Mouse (Mus musculus) heart, embryonic 12.5 days (tissue): ENCODE measurements around the gene Cenpx. TPM values are rescaled to one million over a fixed set of nuclear protein-coding genes. Genes with fewer than 3 reads are reported as not detected.
A peak's percentile ranks its signal among the peaks of the same experiment; 100 is the strongest.
"Not testable (repeated sequence)": the region's sequence is repeated elsewhere in the genome, so short reads cannot be mapped to it uniquely, and the experiment has no call there.

Experiments
- ATAC-seq: fragments of 200-750 bp; cut with Nextera tagmentation; 2 replicates; pipeline ENCODE4 v1.8.0; 2017; ENCODE audit warnings: moderate TSS enrichment, moderate library complexity; ENCODE audit not compliant: insufficient number of reproducible peaks, low FRiP score
- H3K27ac ChIP-seq: fragments of 300-500 bp; sonication (generic); 2 replicates; pipeline ENCODE4 v1.5.1; 2016; ENCODE audit warnings: mild to moderate bottlenecking, moderate library complexity; ENCODE audit not compliant: poor library complexity, severe bottlenecking
- H3K27me3 ChIP-seq: fragments of 300-500 bp; sonication (generic); replicated peaks from 2 replicates; pipeline ENCODE4 v1.6.1; 2016; ENCODE audit warnings: mild to moderate bottlenecking, moderate library complexity
- H3K36me3 ChIP-seq: fragments of 300-500 bp; sonication (generic); 2 replicates; pipeline ENCODE4 v1.6.1; 2016; ENCODE audit warnings: mild to moderate bottlenecking, moderate library complexity
- H3K4me1 ChIP-seq: fragments of 300-500 bp; sonication (generic); replicated peaks from 2 replicates; pipeline ENCODE4 v1.6.1; 2016; ENCODE audit warnings: mild to moderate bottlenecking
- H3K4me2 ChIP-seq: fragments of 300-500 bp; sonication (generic); 2 replicates; pipeline ENCODE4 v1.6.1; 2016; ENCODE audit warnings: mild to moderate bottlenecking, moderate library complexity
- H3K4me3 ChIP-seq: fragments of 300-500 bp; sonication (generic); 2 replicates; pipeline ENCODE4 v1.5.1; 2016; ENCODE audit warnings: mild to moderate bottlenecking
- H3K9ac ChIP-seq: fragments of 300-500 bp; sonication (generic); 2 replicates; pipeline ENCODE4 v1.6.1; 2016; ENCODE audit warnings: mild to moderate bottlenecking, moderate library complexity
- H3K9me3 ChIP-seq: fragments of 300-500 bp; sonication (generic); replicated peaks from 2 replicates; pipeline ENCODE4 v1.6.1; 2016; ENCODE audit warnings: mild to moderate bottlenecking, moderate library complexity
- WGBS: fragments of 180-500 bp; shearing (Covaris S2); methylation state at CpG from one replicate; pipeline ENCODE4 v1.1.7; 2016; 5-methylcytosine and 5-hydroxymethylcytosine counted together
- polyA plus RNA-seq: library from polyadenylated mRNA; unstranded; fragments of >200 nt; fragmentation: Nextera tagmentation; extraction: Ambion mirVana; gene quantifications from 2 replicates; pipeline ENCODE4 v1.2.1, GENCODE M21; 2016

The Cenpx gene
- polyA plus RNA-seq, 1 experiment from 2014 or later = 119 TPM

- Histone ChIP-seq H3K27ac (no peak overlapping the region), H3K27me3 (peaks cover 34% of the 10 kb centered on the region), H3K4me3 (no peak overlapping the region), H3K9ac (no peak overlapping the region), H3K9me3 (no peaks in the 10 kb centered on the region), H3K4me2 (no peak overlapping the region), H3K36me3 (no peaks in the 10 kb centered on the region), H3K4me1 (peaks cover 12% of the 10 kb centered on the region; the same call in 1 of the 2 replicates)
- no peak for ATAC-seq
- 52% methylated on average over 6 of the region's 6 CpGs for WGBS
These were observed 20.0 kb upstream of the Cenpx start for GRCm38 (mm10) chr11:120733521-120733920.

- no peak within 1 kb of the TSS for H3K27ac ChIP-seq
- H3K4me3 ChIP-seq = no peak within 1 kb of the TSS
- WGBS = 62% methylated on average over 12 of the region's 12 CpGs
- no peak within 1 kb of the TSS for H3K4me2 ChIP-seq
- no peaks in the 10 kb centered on the region for H3K36me3 ChIP-seq
- peaks cover 12% of the 10 kb centered on the region; the same call in 1 of the 2 replicates for H3K4me1 ChIP-seq
- no peak for ATAC-seq
- H3K9me3 ChIP-seq = no peaks in the 10 kb centered on the region
- peaks cover 39% of the 10 kb centered on the region for H3K27me3 ChIP-seq
- no peak within 1 kb of the TSS for H3K9ac ChIP-seq
These were observed 18.5 kb upstream of the Cenpx start, which contains the start of gene Cbr2 for GRCm38 (mm10) chr11:120731858-120732680. Cbr2 (minus strand) TSS chr11:120732114.

GRCm38 (mm10) chr11:120731395-120731794 lies 17.9 kb upstream of the Cenpx start:
- Histone ChIP-seq H3K27me3 (peaks cover 39% of the 10 kb centered on the region), H3K27ac (no peak overlapping the region), H3K36me3 (no peaks in the 10 kb centered on the region), H3K4me2 (no peak overlapping the region), H3K9me3 (no peaks in the 10 kb centered on the region), H3K9ac (no peak overlapping the region), H3K4me3 (no peak overlapping the region), H3K4me1 (peaks cover 18% of the 10 kb centered on the region)
- ATAC-seq = no peak
- WGBS = 82% methylated on average over 1 of the region's 1 CpGs

- Histone ChIP-seq H3K9me3 (no peaks in the 10 kb centered on the region), H3K36me3 (no peaks in the 10 kb centered on the region), H3K4me2 (no peak overlapping the region), H3K27ac (no peak overlapping the region), H3K4me3 (no peak overlapping the region), H3K9ac (no peak overlapping the region), H3K27me3 (peaks cover 49% of the 10 kb centered on the region), H3K4me1 (peaks cover 21% of the 10 kb centered on the region)
- no peak for ATAC-seq
- 81% methylated on average over 10 of the region's 10 CpGs for WGBS
These were observed 16.9 kb upstream of the Cenpx start for GRCm38 (mm10) chr11:120730331-120730870.

DNA sequence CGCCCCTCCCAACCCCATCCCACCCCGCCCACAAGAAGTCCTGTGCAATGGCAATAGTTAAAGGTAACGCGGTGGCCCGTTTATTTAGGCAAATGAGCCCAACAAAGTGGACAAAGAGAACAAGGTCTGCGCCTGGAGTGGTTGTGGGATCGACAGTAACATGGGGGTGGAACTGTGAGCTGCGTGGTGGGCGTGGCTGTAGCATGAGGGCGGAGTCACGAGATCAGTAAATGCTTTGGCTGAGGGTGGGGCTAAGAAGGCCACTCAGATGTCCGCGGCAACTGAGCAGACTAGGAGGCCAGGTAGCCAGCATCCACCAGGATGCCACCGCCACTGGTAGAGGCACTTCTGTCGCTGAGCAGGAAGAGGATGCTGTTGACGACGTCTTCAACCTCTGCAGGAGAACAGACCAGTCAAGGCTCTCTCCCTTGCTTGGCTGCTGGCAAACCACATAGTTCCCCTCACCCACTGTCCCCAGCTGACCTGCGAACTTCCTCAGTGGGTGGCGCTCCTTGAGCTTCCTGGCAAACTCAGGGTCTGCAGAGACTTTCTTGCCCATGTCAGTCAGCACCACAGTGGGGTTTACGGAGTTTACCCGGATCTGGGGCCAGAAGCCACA lies 16.0 kb upstream of the Cenpx start:
- H3K9me3 ChIP-seq, H3K36me3 ChIP-seq, H3K9ac ChIP-seq, H3K27ac ChIP-seq, H3K4me3 ChIP-seq: not testable (repeated sequence)
- H3K4me1 ChIP-seq = peaks cover 21% of the 10 kb centered on the region
- H3K27me3 ChIP-seq = peaks cover 52% of the 10 kb centered on the region
- H3K4me2 ChIP-seq = peak overlapping the region; percentile 40
- WGBS = 2% methylated on average over 18 of the region's 21 CpGs
- ATAC-seq = peak; percentile 26; the same call in 1 of the 2 replicates

- 60% methylated on average over 11 of the region's 11 CpGs for WGBS
- Histone ChIP-seq H3K4me1 (peaks cover 21% of the 10 kb centered on the region), H3K27me3 (peaks cover 55% of the 10 kb centered on the region), H3K4me3 (no peak overlapping the region), H3K9me3 (no peaks in the 10 kb centered on the region), H3K36me3 (no peaks in the 10 kb centered on the region), H3K27ac (no peak overlapping the region), H3K4me2 (no peak overlapping the region), H3K9ac (no peak overlapping the region)
- no peak for ATAC-seq
These were observed 15.1 kb upstream of the Cenpx start for GRCm38 (mm10) chr11:120728530-120729240.

- 59% methylated on average over 12 of the region's 12 CpGs for WGBS
- peaks cover 57% of the 10 kb centered on the region for H3K27me3 ChIP-seq
- no peak for ATAC-seq
- H3K4me2 ChIP-seq = peak overlapping the region; percentile 91
- H3K27ac ChIP-seq = no peak overlapping the region
- H3K36me3 ChIP-seq = no peaks in the 10 kb centered on the region
- no peaks in the 10 kb centered on the region for H3K9me3 ChIP-seq
- H3K4me3 ChIP-seq = no peak overlapping the region
- H3K4me1 ChIP-seq = peaks cover 18% of the 10 kb centered on the region
- H3K9ac ChIP-seq = no peak overlapping the region
These were observed 14.0 kb upstream of the Cenpx start for GRCm38 (mm10) chr11:120727564-120727963.

DNA sequence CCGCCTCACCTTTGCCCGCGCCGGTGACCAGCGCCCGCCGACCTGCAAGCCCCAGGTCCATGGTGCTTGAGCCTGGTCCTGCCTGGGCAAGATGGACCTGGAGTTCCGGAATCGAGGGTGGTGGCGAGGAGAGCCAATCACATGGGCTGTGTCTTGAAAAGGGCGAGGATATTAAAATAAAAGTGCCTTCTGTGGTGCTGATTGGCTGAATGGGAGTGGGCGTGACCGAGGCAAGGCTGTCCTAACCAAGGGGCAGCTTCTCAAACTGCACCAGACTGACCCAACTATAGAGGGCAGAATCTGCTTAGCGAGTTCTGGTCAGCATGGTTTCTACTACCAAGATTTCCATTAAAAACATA lies 13.6 kb upstream of the Cenpx start, which contains the start of gene Dcxr:
Gene Dcxr, minus strand, starts transcription at position 113 of the 359 bp plus-strand sequence.
- Histone ChIP-seq H3K4me3 (peak within 1 kb of the TSS; percentile 64), H3K4me2 (peak within 1 kb of the TSS; percentile 91), H3K9me3 (no peaks in the 10 kb centered on the region), H3K9ac (peak within 1 kb of the TSS; percentile 54), H3K27me3 (peaks cover 61% of the 10 kb centered on the region), H3K4me1 (peaks cover 15% of the 10 kb centered on the region), H3K27ac (no peak within 1 kb of the TSS), H3K36me3 (no peaks in the 10 kb centered on the region)
- ATAC-seq = peak; percentile 89
- WGBS = 1% methylated on average over 14 of the region's 14 CpGs

- H3K4me2 ChIP-seq = peak overlapping the region; percentile 91
- H3K27ac ChIP-seq = no peak overlapping the region
- peaks cover 21% of the 10 kb centered on the region for H3K4me1 ChIP-seq
- H3K36me3 ChIP-seq = no peaks in the 10 kb centered on the region
- peak overlapping the region; percentile 54 for H3K9ac ChIP-seq
- no peaks in the 10 kb centered on the region for H3K9me3 ChIP-seq
- ATAC-seq = peak; percentile 19
- H3K4me3 ChIP-seq = peak overlapping the region; percentile 64
- whole genome bisulfite sequencing = 22% methylated on average over 32 of the region's 36 CpGs
- H3K27me3 ChIP-seq = peaks cover 68% of the 10 kb centered on the region
These were observed 13.0 kb upstream of the Cenpx start for GRCm38 (mm10) chr11:120726243-120727168.

DNA sequence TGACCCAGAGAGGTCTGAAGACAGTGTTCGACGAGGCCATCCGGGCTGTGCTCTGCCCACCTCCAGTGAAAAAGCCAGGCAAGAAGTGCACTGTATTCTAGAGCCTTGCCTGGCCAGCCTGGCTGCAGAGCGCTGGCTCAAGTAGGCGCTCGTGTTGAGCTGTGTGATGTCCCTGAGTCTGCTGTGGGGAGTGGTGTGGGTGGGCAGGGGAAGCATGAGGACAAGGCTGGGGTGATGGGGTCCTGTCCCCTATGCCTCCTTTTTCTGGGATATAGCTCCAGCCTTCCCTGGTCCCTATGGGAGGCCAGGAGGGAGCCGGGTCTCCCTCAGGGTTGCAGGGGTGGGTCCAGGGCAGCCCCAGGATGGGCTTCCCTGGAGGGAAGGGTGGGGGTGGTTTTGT lies 10.0 kb upstream of the Cenpx start:
- 84% methylated on average over 7 of the region's 7 CpGs for WGBS
- no peak for ATAC-seq
- Histone ChIP-seq H3K36me3 (peaks cover 16% of the 10 kb centered on the region), H3K9me3 (no peaks in the 10 kb centered on the region), H3K4me3 (no peak overlapping the region), H3K27me3 (peaks cover 64% of the 10 kb centered on the region), H3K4me1 (peaks cover 28% of the 10 kb centered on the region), H3K9ac (no peak overlapping the region), H3K27ac (no peak overlapping the region), H3K4me2 (no peak overlapping the region)
